Mouse (Mus musculus) forebrain, embryonic 13.5 days (tissue): Measurements from ENCODE around the gene Slc25a54. TPM values are rescaled to one million over a fixed set of nuclear protein-coding genes. Genes with fewer than 3 reads are reported as not detected.

Experiments used
- ATAC-seq: fragments of 200-750 bp; cut with Nextera tagmentation; 2 replicates; pipeline ENCODE4 v1.8.0; 2017
- H3K27ac ChIP-seq: fragments of 300-500 bp; sonication (generic); 2 replicates; pipeline ENCODE4 v1.5.1; 2015; ENCODE audit warnings: inconsistent platforms, mild to moderate bottlenecking, moderate library complexity
- H3K27me3 ChIP-seq: fragments of 300-500 bp; sonication (generic); 2 replicates; pipeline ENCODE4 v1.6.1; 2015; ENCODE audit warnings: mild to moderate bottlenecking, inconsistent platforms
- H3K36me3 ChIP-seq: fragments of 300-500 bp; sonication (generic); 2 replicates; pipeline ENCODE4 v1.6.1; 2015; ENCODE audit warnings: mild to moderate bottlenecking, inconsistent platforms; ENCODE audit not compliant: poor library complexity, severe bottlenecking
- H3K4me1 ChIP-seq: fragments of 300-500 bp; sonication (generic); 2 replicates; pipeline ENCODE4 v1.6.1; 2015; ENCODE audit warnings: inconsistent platforms
- H3K4me2 ChIP-seq: fragments of 300-500 bp; sonication (generic); 2 replicates; pipeline ENCODE4 v1.6.1; 2015; ENCODE audit warnings: inconsistent platforms, mild to moderate bottlenecking, moderate library complexity
- H3K4me3 ChIP-seq: fragments of 300-500 bp; sonication (generic); 2 replicates; pipeline ENCODE4 v1.5.1; 2015; ENCODE audit warnings: mild to moderate bottlenecking, inconsistent platforms
- H3K9ac ChIP-seq: fragments of 300-500 bp; sonication (generic); 2 replicates; pipeline ENCODE4 v1.6.1; 2015; ENCODE audit warnings: mild to moderate bottlenecking, inconsistent platforms
- H3K9me3 ChIP-seq: fragments of 300-500 bp; sonication (generic); replicated peaks from 2 replicates; pipeline ENCODE4 v1.6.1; 2016; ENCODE audit warnings: inconsistent platforms
- WGBS: fragments of 180-500 bp; shearing (Covaris S2); methylation state at CpG from one replicate; pipeline ENCODE4 v1.1.7; 2015; 5-methylcytosine and 5-hydroxymethylcytosine counted together
- polyA plus RNA-seq: library from polyadenylated mRNA; unstranded; fragments of >200 nt; fragmentation: Nextera tagmentation; extraction: Ambion mirVana; gene quantifications from 2 replicates; pipeline ENCODE4 v1.2.1, GENCODE M21; 2015

The Slc25a54 gene
- polyA plus RNA-seq, 1 experiment from 2014 or later: not detected

DNA sequence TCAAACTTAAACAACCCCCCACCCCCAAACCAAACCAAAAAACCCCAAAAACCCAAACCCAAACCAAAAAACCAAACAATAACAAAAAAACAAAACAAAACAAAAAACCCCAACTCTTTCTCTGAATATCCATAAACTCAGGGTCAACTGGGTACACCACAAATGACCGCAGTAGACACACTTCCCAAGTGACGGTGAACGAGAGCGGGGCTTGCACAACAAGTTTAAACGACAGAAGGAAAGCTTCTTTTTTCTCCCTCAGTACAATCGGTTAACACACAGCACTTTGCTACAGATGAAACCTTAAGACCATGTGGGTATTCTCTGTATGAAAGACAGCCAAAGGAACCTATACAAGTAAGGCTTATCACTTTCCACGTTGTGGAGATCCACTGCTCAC lies 17.9 kb upstream of the Slc25a54 start:
- no peak overlapping the region for H3K9ac ChIP-seq

GRCm38 (mm10) chr3:109062989-109063388 lies 17.3 kb upstream of the Slc25a54 start:
- Histone ChIP-seq H3K4me1 (no peaks in the 10 kb centered on the region), H3K9me3 (no peaks in the 10 kb centered on the region), H3K36me3 (no peaks in the 10 kb centered on the region), H3K4me2 (no peak overlapping the region), H3K27me3 (no peaks in the 10 kb centered on the region), H3K9ac (no peak overlapping the region), H3K27ac (no peak overlapping the region), H3K4me3 (no peak overlapping the region)
- WGBS: 2% methylated on average over 6 of the region's 6 CpGs
- peak; percentile 41; the same call in 1 of the 2 replicates for ATAC-seq

More for the DNA sequence above, 17.9 kb upstream of the Slc25a54 start:
- Histone ChIP-seq H3K27me3 (no peaks in the 10 kb centered on the region), H3K36me3 (no peaks in the 10 kb centered on the region), H3K9me3 (no peaks in the 10 kb centered on the region), H3K4me3 (no peak overlapping the region), H3K4me2 (no peak overlapping the region), H3K4me1 (no peaks in the 10 kb centered on the region), H3K27ac (no peak overlapping the region)
- WGBS: 80% methylated on average over 7 of the region's 7 CpGs
- no peak for ATAC-seq

DNA sequence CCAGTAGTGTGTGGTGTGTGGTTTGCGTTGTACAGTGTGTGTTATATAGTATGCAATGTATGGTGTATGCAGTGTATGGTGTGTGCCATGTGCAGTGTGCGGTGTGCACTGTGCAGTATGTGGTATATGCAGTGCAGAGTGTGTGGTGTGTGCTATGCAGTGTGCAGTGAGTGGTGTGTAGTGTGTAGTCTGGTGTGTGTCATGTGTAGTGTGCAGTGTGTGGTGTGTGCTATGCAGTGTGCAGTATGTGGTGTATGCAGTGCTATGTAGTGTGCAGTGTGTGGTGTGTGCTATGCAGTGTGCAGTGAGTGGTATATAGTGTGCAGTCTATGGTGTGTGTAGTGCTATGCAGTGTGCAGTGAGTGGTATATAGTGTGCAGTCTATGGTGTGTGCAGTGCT lies 4.1 kb downstream of the Slc25a54 start:
- no peak for ATAC-seq
- Histone ChIP-seq H3K9me3 (no peaks in the 10 kb centered on the region), H3K36me3 (no peaks in the 10 kb centered on the region), H3K4me1 (no peaks in the 10 kb centered on the region), H3K27me3 (no peaks in the 10 kb centered on the region), H3K4me3 (no peak overlapping the region), H3K9ac (no peak overlapping the region), H3K4me2 (no peak overlapping the region), H3K27ac (no peak overlapping the region)
- 96% methylated on average over 2 of the region's 2 CpGs for WGBS

DNA sequence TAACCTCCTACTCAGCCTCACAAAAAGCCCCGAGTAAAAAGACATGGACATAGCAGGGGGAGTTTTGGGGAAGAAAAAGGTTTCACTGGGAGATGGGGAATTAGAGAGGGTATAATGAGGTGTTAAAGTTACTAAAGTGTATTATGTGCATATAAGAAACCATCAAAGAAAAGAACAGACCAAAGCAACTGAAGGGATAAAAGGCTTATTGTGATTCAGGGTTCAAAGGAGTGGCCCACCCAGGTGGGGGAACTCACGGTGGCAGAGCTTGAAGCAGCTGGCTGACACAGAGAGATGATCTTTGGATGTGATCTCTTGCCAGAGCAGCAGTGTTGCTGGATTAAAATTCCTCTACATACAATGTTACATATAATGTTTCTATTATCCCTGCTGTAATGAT lies 8.2 kb downstream of the Slc25a54 start:
- ATAC-seq: no peak; the same call in 1 of the 2 replicates
- no peaks in the 10 kb centered on the region for H3K36me3 ChIP-seq
- H3K4me2 ChIP-seq: no peak overlapping the region
- H3K4me3 ChIP-seq: no peak overlapping the region
- WGBS: 1% methylated on average over 2 of the region's 2 CpGs
- no peaks in the 10 kb centered on the region for H3K27me3 ChIP-seq
- H3K27ac ChIP-seq: no peak overlapping the region
- H3K4me1 ChIP-seq: no peaks in the 10 kb centered on the region
- H3K9ac ChIP-seq: no peak overlapping the region
- H3K9me3 ChIP-seq: no peaks in the 10 kb centered on the region

- H3K4me2 ChIP-seq: no peak overlapping the region
- no peak overlapping the region for H3K27ac ChIP-seq
- H3K27me3 ChIP-seq: no peaks in the 10 kb centered on the region
- no peak overlapping the region for H3K9ac ChIP-seq
- no peak overlapping the region for H3K4me3 ChIP-seq
- 66% methylated on average over 8 of the region's 8 CpGs for WGBS
- H3K9me3 ChIP-seq: no peaks in the 10 kb centered on the region
- no peaks in the 10 kb centered on the region for H3K36me3 ChIP-seq
- H3K4me1 ChIP-seq: no peaks in the 10 kb centered on the region
- no peak for ATAC-seq
Observed at GRCm38 (mm10) chr3:109104702-109105101, 24.4 kb downstream of the Slc25a54 start.

GRCm38 (mm10) chr3:109117136-109117535 lies 36.9 kb downstream of the Slc25a54 start:
- Histone ChIP-seq H3K36me3 (no peaks in the 10 kb centered on the region), H3K9ac (no peak overlapping the region), H3K27ac (no peak overlapping the region), H3K4me2 (no peak overlapping the region), H3K4me3 (no peak overlapping the region), H3K4me1 (no peaks in the 10 kb centered on the region), H3K9me3 (peaks cover 2% of the 10 kb centered on the region; the same call in 1 of the 2 replicates), H3K27me3 (no peaks in the 10 kb centered on the region)
- no peak for ATAC-seq

GRCm38 (mm10) chr3:109119562-109119961 lies 39.3 kb downstream of the Slc25a54 start:
- Histone ChIP-seq H3K9ac (no peak overlapping the region), H3K4me2 (no peak overlapping the region), H3K27ac (no peak overlapping the region), H3K9me3 (no peaks in the 10 kb centered on the region), H3K36me3 (no peaks in the 10 kb centered on the region), H3K27me3 (no peaks in the 10 kb centered on the region), H3K4me3 (no peak overlapping the region), H3K4me1 (peaks cover 10% of the 10 kb centered on the region; the same call in 1 of the 2 replicates)
- 86% methylated on average over 5 of the region's 5 CpGs for WGBS
- no peak for ATAC-seq

DNA sequence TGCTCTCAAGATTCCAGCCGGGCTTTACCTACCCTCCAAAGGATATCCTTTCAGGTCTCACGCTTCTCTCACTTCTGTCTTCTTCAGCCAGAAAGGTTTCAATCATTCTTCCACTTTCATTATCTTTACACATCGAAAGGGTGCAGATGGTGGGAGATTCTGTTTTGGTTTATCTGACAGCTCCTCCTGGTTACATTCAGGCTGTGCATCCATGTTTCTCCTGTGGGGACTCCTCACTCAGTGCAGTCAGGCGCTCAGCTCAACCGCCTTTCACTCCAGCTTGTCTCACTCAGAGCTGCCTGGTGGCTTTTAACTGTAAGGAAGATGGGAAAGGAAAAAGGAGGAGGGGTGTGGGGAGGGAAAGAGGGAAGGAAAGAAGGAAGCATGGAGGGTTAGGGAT lies 39.7 kb downstream of the Slc25a54 start:
- WGBS: 77% methylated on average over 5 of the region's 5 CpGs
- Histone ChIP-seq H3K4me3 (no peak overlapping the region), H3K9me3 (no peaks in the 10 kb centered on the region), H3K9ac (no peak overlapping the region), H3K27me3 (no peaks in the 10 kb centered on the region), H3K4me2 (no peak overlapping the region), H3K27ac (no peak overlapping the region), H3K4me1 (peaks cover 10% of the 10 kb centered on the region; the same call in 1 of the 2 replicates), H3K36me3 (no peaks in the 10 kb centered on the region)
- peak; percentile 44; the same call in 1 of the 2 replicates for ATAC-seq

GRCm38 (mm10) chr3:109122641-109123530 lies 42.6 kb downstream of the Slc25a54 start, which contains the start of gene Slc25a24:
Gene Slc25a24 (plus strand): TSS chr3:109123149.
- no peaks in the 10 kb centered on the region for H3K9me3 ChIP-seq
- no peak within 1 kb of the TSS for H3K27ac ChIP-seq
- WGBS: 2% methylated on average over 32 of the region's 49 CpGs
- peak within 1 kb of the TSS; percentile 89 for H3K9ac ChIP-seq
- peak; percentile 91 for ATAC-seq
- no peaks in the 10 kb centered on the region for H3K36me3 ChIP-seq
- peaks cover 10% of the 10 kb centered on the region; the same call in 1 of the 2 replicates for H3K4me1 ChIP-seq
- H3K4me2 ChIP-seq: peak within 1 kb of the TSS; percentile 79
- peak within 1 kb of the TSS; percentile 67 for H3K4me3 ChIP-seq
- no peaks in the 10 kb centered on the region for H3K27me3 ChIP-seq

- Histone ChIP-seq H3K27me3 (no peaks in the 10 kb centered on the region), H3K4me1 (peaks cover 10% of the 10 kb centered on the region; the same call in 1 of the 2 replicates), H3K4me3 (peak overlapping the region; percentile 67), H3K36me3 (no peaks in the 10 kb centered on the region), H3K4me2 (peak overlapping the region; percentile 79), H3K9ac (peak overlapping the region; percentile 89), H3K9me3 (no peaks in the 10 kb centered on the region), H3K27ac (no peak overlapping the region)
- 0 out of 2 replicates have a peak, but pooled peaks have one; percentile 6 for ATAC-seq
- WGBS: 12% methylated on average over 8 of the region's 8 CpGs
Observed at GRCm38 (mm10) chr3:109123531-109123981, 43.3 kb downstream of the Slc25a54 start.

- no peak overlapping the region for H3K27ac ChIP-seq
- ATAC-seq: no peak
- no peaks in the 10 kb centered on the region for H3K27me3 ChIP-seq
- H3K9ac ChIP-seq: no peak overlapping the region
- H3K4me3 ChIP-seq: peak overlapping the region; percentile 67; the same call in 1 of the 2 replicates
- no peaks in the 10 kb centered on the region for H3K9me3 ChIP-seq
- 68% methylated on average over 4 of the region's 4 CpGs for WGBS
- H3K4me1 ChIP-seq: peaks cover 10% of the 10 kb centered on the region; the same call in 1 of the 2 replicates
- H3K36me3 ChIP-seq: no peaks in the 10 kb centered on the region
- peak overlapping the region; percentile 79 for H3K4me2 ChIP-seq
Observed at GRCm38 (mm10) chr3:109124091-109124490, 43.8 kb downstream of the Slc25a54 start.

- Histone ChIP-seq H3K36me3 (no peaks in the 10 kb centered on the region), H3K9ac (no peak overlapping the region), H3K27me3 (no peaks in the 10 kb centered on the region), H3K27ac (no peak overlapping the region), H3K4me1 (peaks cover 10% of the 10 kb centered on the region; the same call in 1 of the 2 replicates), H3K4me2 (no peak overlapping the region), H3K9me3 (no peaks in the 10 kb centered on the region), H3K4me3 (no peak overlapping the region)
- 86% methylated on average over 6 of the region's 6 CpGs for WGBS
- ATAC-seq: no peak
Observed at GRCm38 (mm10) chr3:109125531-109125930, 45.3 kb downstream of the Slc25a54 start.
